Mouse (Mus musculus) liver, embryonic 14.5 days (tissue): ENCODE results near the gene Aurkc.

Source experiments
- CTCF ChIP-seq: IDR thresholded peaks from 2 replicates; pipeline ENCODE4 v1.5.1; 2016; ENCODE audit warnings: antibody characterized with exemption, low read depth, control low read depth
- EP300 ChIP-seq: IDR thresholded peaks from 2 replicates; pipeline ENCODE4 v1.6.1; 2016; ENCODE audit warnings: antibody characterized with exemption, low read depth

DNA sequence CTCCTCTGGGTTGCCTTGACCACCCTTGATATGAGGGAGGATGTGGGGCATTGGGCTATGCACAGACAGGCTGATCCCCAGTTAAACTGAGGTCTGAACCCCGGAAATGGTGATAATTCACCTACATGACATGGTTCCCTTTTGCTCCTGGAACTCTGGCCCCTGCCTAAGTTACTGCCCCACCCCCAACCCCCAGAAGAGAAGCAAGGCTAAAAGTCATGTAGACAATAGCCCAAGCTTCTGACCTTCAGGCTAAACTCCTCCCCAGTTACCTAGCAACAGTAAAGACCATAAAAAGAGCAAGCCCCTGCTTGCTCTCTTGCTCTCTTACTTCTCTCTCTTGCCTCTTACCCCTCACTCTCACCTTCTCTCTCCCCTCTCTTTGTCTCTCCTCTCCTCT is 21.5 kb upstream of the Aurkc start:
- no peak for TF ChIP-seq EP300
- no peak for TF ChIP-seq CTCF
